Mouse (Mus musculus) lung, postnatal 0 days (tissue): ENCODE results near the gene Adgrl3. TPM values are rescaled to one million over a fixed set of nuclear protein-coding genes. Genes with fewer than 3 reads are reported as not detected.

Experiments used
- ATAC-seq: fragments of 200-750 bp; cut with Nextera tagmentation; 2 replicates; pipeline ENCODE4 v1.8.0; 2017; ENCODE audit warnings: moderate library complexity
- DNase-seq: peaks from one replicate; pipeline ENCODE4 v3.0.0-alpha.2; 2016; ENCODE audit warnings: low spot score
- H3K27ac ChIP-seq: fragments of 300-500 bp; sonication (generic); 2 replicates; pipeline ENCODE4 v1.5.1; 2014; ENCODE audit warnings: antibody characterized with exemption, mild to moderate bottlenecking, low read length, mixed read lengths
- H3K27me3 ChIP-seq: fragments of 300-500 bp; sonication (generic); replicated peaks from 2 replicates; pipeline ENCODE4 v1.6.1; 2014; ENCODE audit warnings: low read length, mixed read lengths; ENCODE audit not compliant: insufficient read depth
- H3K36me3 ChIP-seq: fragments of 300-500 bp; sonication (generic); 2 replicates; pipeline ENCODE4 v1.6.1; 2014; ENCODE audit warnings: low read length, mixed read lengths; ENCODE audit not compliant: insufficient read depth
- H3K4me1 ChIP-seq: fragments of 300-500 bp; sonication (generic); 2 replicates; pipeline ENCODE4 v1.6.1; 2014; ENCODE audit warnings: antibody characterized with exemption, low read depth, low read length, mixed read lengths; ENCODE audit not compliant: insufficient read depth
- H3K4me2 ChIP-seq: fragments of 300-500 bp; sonication (generic); replicated peaks from 2 replicates; pipeline ENCODE4 v1.6.1; 2014; ENCODE audit warnings: low read depth, mild to moderate bottlenecking, low read length, moderate library complexity, mixed read lengths
- H3K4me3 ChIP-seq: fragments of 300-500 bp; sonication (generic); 2 replicates; pipeline ENCODE4 v1.5.1; 2014; ENCODE audit warnings: low read depth, low read length
- H3K9ac ChIP-seq: fragments of 300-500 bp; sonication (generic); replicated peaks from 2 replicates; pipeline ENCODE4 v1.6.1; 2014; ENCODE audit warnings: low read depth, mild to moderate bottlenecking
- H3K9me3 ChIP-seq: fragments of 300-500 bp; sonication (generic); 2 replicates; pipeline ENCODE4 v1.6.1; 2016; ENCODE audit warnings: low read length, mixed read lengths
- CTCF ChIP-seq: IDR thresholded peaks from 2 replicates; pipeline ENCODE4 v1.5.1; 2016; ENCODE audit warnings: antibody characterized with exemption, mild to moderate bottlenecking
- EP300 ChIP-seq: IDR thresholded peaks from 2 replicates; pipeline ENCODE4 v1.6.1; 2016; ENCODE audit warnings: antibody characterized with exemption, mild to moderate bottlenecking, control low read depth
- WGBS: fragments of 180-500 bp; shearing (Covaris S2); extraction: QIAGEN DNeasy Blood & Tissue Kit; methylation state at CpG from one replicate; pipeline ENCODE4 v1.1.7; 2014; 5-methylcytosine and 5-hydroxymethylcytosine counted together
- polyA plus RNA-seq: library from polyadenylated mRNA; unstranded; fragments of >200 nt; fragmentation: Nextera tagmentation; extraction: Ambion mirVana; gene quantifications from 2 replicates; pipeline ENCODE4 v1.2.1, GENCODE M21; 2015

Gene Adgrl3
- polyA plus RNA-seq, 1 experiment from 2014 or later: 13.5 TPM

- Histone ChIP-seq H3K27ac (no peak overlapping the region), H3K4me1 (no peaks in the 10 kb centered on the region), H3K4me3 (no peak overlapping the region), H3K36me3 (no peaks in the 10 kb centered on the region), H3K9me3 (no peaks in the 10 kb centered on the region), H3K9ac (no peak overlapping the region), H3K27me3 (no peaks in the 10 kb centered on the region), H3K4me2 (no peak overlapping the region)
- no peak for ATAC-seq
- no peak for DNase-seq
- WGBS: 87% methylated on average over 1 of the region's 1 CpGs
- no peak for TF ChIP-seq EP300
- no peak for TF ChIP-seq CTCF
Observed at GRCm38 (mm10) chr5:81344330-81344729, 324.4 kb downstream of the Adgrl3 start.

- H3K9ac ChIP-seq: no peak overlapping the region
- no peak; the same call in 1 of the 2 replicates for ATAC-seq
- DNase-seq: no peak
- H3K4me1 ChIP-seq: no peaks in the 10 kb centered on the region
- no peaks in the 10 kb centered on the region for H3K9me3 ChIP-seq
- H3K4me3 ChIP-seq: no peak overlapping the region
- no peak overlapping the region for H3K4me2 ChIP-seq
- WGBS: 30% methylated on average over 3 of the region's 3 CpGs
- H3K27me3 ChIP-seq: no peaks in the 10 kb centered on the region
- H3K27ac ChIP-seq: no peak overlapping the region
- H3K36me3 ChIP-seq: no peaks in the 10 kb centered on the region
- TF ChIP-seq CTCF (no peak), EP300 (no peak)
Observed at GRCm38 (mm10) chr5:81345096-81345435, 325.1 kb downstream of the Adgrl3 start.

GRCm38 (mm10) chr5:81345436-81346131, 325.6 kb downstream of the Adgrl3 start:
- Histone ChIP-seq H3K4me1 (no peaks in the 10 kb centered on the region), H3K27ac (no peak overlapping the region), H3K27me3 (no peaks in the 10 kb centered on the region), H3K9me3 (no peaks in the 10 kb centered on the region), H3K36me3 (no peaks in the 10 kb centered on the region), H3K4me2 (no peak overlapping the region), H3K9ac (no peak overlapping the region), H3K4me3 (no peak overlapping the region)
- TF ChIP-seq EP300 (no peak), CTCF (no peak)
- 58% methylated on average over 9 of the region's 9 CpGs for WGBS
- peak; percentile 56; the same call in 1 of the 2 replicates for ATAC-seq
- peak; percentile 52 for DNase-seq

GRCm38 (mm10) chr5:81347571-81347970, 327.6 kb downstream of the Adgrl3 start:
- Histone ChIP-seq H3K9me3 (no peaks in the 10 kb centered on the region), H3K4me1 (no peaks in the 10 kb centered on the region), H3K27ac (no peak overlapping the region), H3K36me3 (no peaks in the 10 kb centered on the region), H3K9ac (no peak overlapping the region), H3K4me2 (no peak overlapping the region), H3K27me3 (no peaks in the 10 kb centered on the region), H3K4me3 (no peak overlapping the region)
- DNase-seq (peak; percentile 33), ATAC-seq (peak; percentile 44)
- no peak for TF ChIP-seq EP300
- no peak for TF ChIP-seq CTCF
- WGBS: 49% methylated on average over 4 of the region's 4 CpGs

- WGBS: 73% methylated on average over 2 of the region's 2 CpGs
- no peaks in the 10 kb centered on the region for H3K9me3 ChIP-seq
- no peak overlapping the region for H3K9ac ChIP-seq
- no peaks in the 10 kb centered on the region for H3K27me3 ChIP-seq
- no peak for DNase-seq
- no peak for ATAC-seq
- no peak overlapping the region for H3K4me2 ChIP-seq
- H3K4me1 ChIP-seq: no peaks in the 10 kb centered on the region
- no peaks in the 10 kb centered on the region for H3K36me3 ChIP-seq
- H3K4me3 ChIP-seq: no peak overlapping the region
- no peak overlapping the region for H3K27ac ChIP-seq
- TF ChIP-seq CTCF (no peak), EP300 (no peak)
Observed at GRCm38 (mm10) chr5:81359560-81359959, 339.6 kb downstream of the Adgrl3 start.

GRCm38 (mm10) chr5:81364198-81364643, 344.3 kb downstream of the Adgrl3 start:
- peak; percentile 76 for ATAC-seq
- Histone ChIP-seq H3K36me3 (no peaks in the 10 kb centered on the region), H3K9ac (no peak overlapping the region), H3K4me2 (no peak overlapping the region), H3K4me3 (no peak overlapping the region), H3K27me3 (no peaks in the 10 kb centered on the region), H3K4me1 (no peaks in the 10 kb centered on the region), H3K27ac (no peak overlapping the region), H3K9me3 (no peaks in the 10 kb centered on the region)
- TF ChIP-seq CTCF: no peak
- WGBS: 56% methylated on average over 8 of the region's 8 CpGs
- DNase-seq: peak; percentile 48

- Histone ChIP-seq H3K4me1 (no peaks in the 10 kb centered on the region), H3K9ac (no peak overlapping the region), H3K4me2 (no peak overlapping the region), H3K36me3 (no peaks in the 10 kb centered on the region), H3K27me3 (no peaks in the 10 kb centered on the region), H3K9me3 (no peaks in the 10 kb centered on the region), H3K4me3 (no peak overlapping the region), H3K27ac (no peak overlapping the region)
- ATAC-seq (peak; percentile 41), DNase-seq (peak; percentile 9)
- 44% methylated on average over 2 of the region's 2 CpGs for WGBS
- TF ChIP-seq EP300 (no peak), CTCF (no peak)
Observed at GRCm38 (mm10) chr5:81365250-81365649, 345.3 kb downstream of the Adgrl3 start.
